Mouse (Mus musculus) kidney, postnatal 0 days (tissue): ENCODE data around the gene Stap1. TPM values are rescaled to one million over a fixed set of nuclear protein-coding genes. Genes with fewer than 3 reads are reported as not detected.

Experiments used
- ATAC-seq: fragments of 200-750 bp; cut with Nextera tagmentation; replicated peaks from 2 replicates; pipeline ENCODE4 v1.8.0; 2017; ENCODE audit warnings: low read depth, moderate number of reproducible peaks, moderate TSS enrichment, moderate library complexity; ENCODE audit not compliant: low FRiP score
- DNase-seq: peaks from one replicate; pipeline ENCODE4 v3.0.0-alpha.2; 2016; ENCODE audit warnings: low spot score
- H3K27ac ChIP-seq: fragments of 300-500 bp; sonication (generic); 2 replicates; pipeline ENCODE4 v1.5.1; 2014; ENCODE audit warnings: mild to moderate bottlenecking
- H3K27me3 ChIP-seq: fragments of 300-500 bp; sonication (generic); 2 replicates; pipeline ENCODE4 v1.6.1; 2014; ENCODE audit warnings: low read length, mixed read lengths; ENCODE audit not compliant: insufficient read depth
- H3K36me3 ChIP-seq: fragments of 300-500 bp; sonication (generic); 2 replicates; pipeline ENCODE4 v1.6.1; 2014; ENCODE audit warnings: low read length, mixed read lengths; ENCODE audit not compliant: insufficient read depth
- H3K4me1 ChIP-seq: fragments of 300-500 bp; sonication (generic); replicated peaks from 2 replicates; pipeline ENCODE4 v1.6.1; 2014; ENCODE audit warnings: antibody characterized with exemption, low read length, mixed read lengths; ENCODE audit not compliant: insufficient read depth
- H3K4me2 ChIP-seq: fragments of 300-500 bp; sonication (generic); 2 replicates; pipeline ENCODE4 v1.6.1; 2014; ENCODE audit warnings: mild to moderate bottlenecking, low read length, moderate library complexity, mixed read lengths
- H3K4me3 ChIP-seq: fragments of 300-500 bp; sonication (generic); replicated peaks from 2 replicates; pipeline ENCODE4 v1.5.1; 2014; ENCODE audit warnings: low read depth, low read length
- H3K9ac ChIP-seq: fragments of 300-500 bp; sonication (generic); 2 replicates; pipeline ENCODE4 v1.6.1; 2014; ENCODE audit warnings: low read depth, low read length
- H3K9me3 ChIP-seq: fragments of 300-500 bp; sonication (generic); replicated peaks from 2 replicates; pipeline ENCODE4 v1.6.1; 2016; ENCODE audit warnings: low read length, inconsistent platforms, mixed read lengths
- CTCF ChIP-seq: IDR thresholded peaks from 2 replicates; pipeline ENCODE4 v1.5.1; 2016; ENCODE audit warnings: antibody characterized with exemption, low read depth, mild to moderate bottlenecking, moderate library complexity
- WGBS: fragments of 180-500 bp; shearing (Covaris S2); extraction: QIAGEN DNeasy Blood & Tissue Kit; methylation state at CpG from one replicate; pipeline ENCODE4 v1.1.7; 2014; 5-methylcytosine and 5-hydroxymethylcytosine counted together
- polyA plus RNA-seq: library from polyadenylated mRNA; unstranded; fragments of >200 nt; fragmentation: Nextera tagmentation; extraction: Ambion mirVana; gene quantifications from 2 replicates; pipeline ENCODE4 v1.2.1, GENCODE M21; 2015

Stap1 gene
- 0.49 and 0.70 TPM in 2 replicates for polyA plus RNA-seq

DNA sequence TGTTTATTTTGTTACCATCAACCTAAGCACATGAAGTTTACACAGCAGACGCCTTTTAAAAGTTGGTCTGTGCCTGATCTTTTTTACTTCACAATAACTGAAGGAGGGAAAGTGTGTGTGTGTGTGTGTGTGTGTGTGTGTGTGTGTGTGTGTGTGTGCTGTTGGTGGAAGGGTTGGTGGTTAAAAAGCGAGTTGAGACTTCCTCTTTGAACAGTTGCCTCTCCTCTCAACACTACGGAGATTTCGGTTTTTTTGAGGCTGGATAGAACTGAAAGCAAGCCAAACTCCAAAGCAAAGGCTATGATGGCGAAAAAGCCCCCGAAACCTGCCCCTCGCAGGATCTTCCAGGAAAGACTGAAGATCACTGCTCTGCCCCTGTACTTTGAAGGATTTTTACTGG is at the start of gene Stap1:
TSS of gene Stap1 (plus strand) at position 209 of the 400 bp plus-strand sequence.
- H3K36me3 ChIP-seq = no peaks in the 10 kb centered on the region
- DNase-seq (no peak), ATAC-seq (no peak)
- no peak within 1 kb of the TSS for H3K9ac ChIP-seq
- no peaks in the 10 kb centered on the region for H3K27me3 ChIP-seq
- WGBS = 75% methylated on average over 7 of the region's 7 CpGs
- H3K9me3 ChIP-seq = no peaks in the 10 kb centered on the region
- H3K27ac ChIP-seq = no peak within 1 kb of the TSS
- no peaks in the 10 kb centered on the region for H3K4me1 ChIP-seq
- H3K4me2 ChIP-seq = no peak within 1 kb of the TSS
- H3K4me3 ChIP-seq = no peak within 1 kb of the TSS
- no peak for TF ChIP-seq CTCF

- Histone ChIP-seq H3K4me1 (no peaks in the 10 kb centered on the region), H3K27me3 (no peaks in the 10 kb centered on the region), H3K4me2 (no peak overlapping the region), H3K27ac (no peak overlapping the region), H3K4me3 (no peak overlapping the region), H3K36me3 (peaks cover 10% of the 10 kb centered on the region; the same call in 1 of the 2 replicates), H3K9ac (no peak overlapping the region), H3K9me3 (no peaks in the 10 kb centered on the region)
- 71% methylated on average over 2 of the region's 2 CpGs for WGBS
- no peak for ATAC-seq
- DNase-seq = no peak
- no peak for TF ChIP-seq CTCF
These were observed 41.7 kb upstream of the Stap1 start for GRCm38 (mm10) chr5:86029820-86030219.

- TF ChIP-seq CTCF = no peak
- H3K4me2 ChIP-seq = peak overlapping the region; percentile 0; the same call in 1 of the 2 replicates
- H3K9ac ChIP-seq = no peak overlapping the region
- no peak for DNase-seq
- H3K27ac ChIP-seq = no peak overlapping the region
- H3K4me1 ChIP-seq = no peaks in the 10 kb centered on the region
- H3K36me3 ChIP-seq = 0 out of 2 replicates have a peak, but pooled peaks cover 4% of the 10 kb centered on the region
- H3K4me3 ChIP-seq = no peak overlapping the region
- ATAC-seq = no peak
- H3K27me3 ChIP-seq = no peaks in the 10 kb centered on the region
- 95% methylated on average over 1 of the region's 1 CpGs for WGBS
- H3K9me3 ChIP-seq = no peaks in the 10 kb centered on the region
These were observed 8.0 kb upstream of the Stap1 start for GRCm38 (mm10) chr5:86063501-86063900.

- Histone ChIP-seq H3K4me2 (peak within 1 kb of the TSS; percentile 57), H3K36me3 (no peaks in the 10 kb centered on the region), H3K9ac (peak within 1 kb of the TSS; percentile 87), H3K9me3 (no peaks in the 10 kb centered on the region), H3K4me3 (peak within 1 kb of the TSS; percentile 80), H3K4me1 (no peaks in the 10 kb centered on the region), H3K27me3 (no peaks in the 10 kb centered on the region), H3K27ac (peak within 1 kb of the TSS; percentile 95)
- WGBS = under 1% methylated on average over 58 of the region's 60 CpGs
- peak; percentile 97 for ATAC-seq
- TF ChIP-seq CTCF = 0 out of 2 replicates have a peak, but pooled peaks have one; percentile 13
- peak; percentile 99 for DNase-seq
These were observed 6.3 kb upstream of the Stap1 start, which contains the start of gene Cenpc1 for GRCm38 (mm10) chr5:86065101-86065875. Gene Cenpc1, minus strand, starts transcription at chr5:86065583.

DNA sequence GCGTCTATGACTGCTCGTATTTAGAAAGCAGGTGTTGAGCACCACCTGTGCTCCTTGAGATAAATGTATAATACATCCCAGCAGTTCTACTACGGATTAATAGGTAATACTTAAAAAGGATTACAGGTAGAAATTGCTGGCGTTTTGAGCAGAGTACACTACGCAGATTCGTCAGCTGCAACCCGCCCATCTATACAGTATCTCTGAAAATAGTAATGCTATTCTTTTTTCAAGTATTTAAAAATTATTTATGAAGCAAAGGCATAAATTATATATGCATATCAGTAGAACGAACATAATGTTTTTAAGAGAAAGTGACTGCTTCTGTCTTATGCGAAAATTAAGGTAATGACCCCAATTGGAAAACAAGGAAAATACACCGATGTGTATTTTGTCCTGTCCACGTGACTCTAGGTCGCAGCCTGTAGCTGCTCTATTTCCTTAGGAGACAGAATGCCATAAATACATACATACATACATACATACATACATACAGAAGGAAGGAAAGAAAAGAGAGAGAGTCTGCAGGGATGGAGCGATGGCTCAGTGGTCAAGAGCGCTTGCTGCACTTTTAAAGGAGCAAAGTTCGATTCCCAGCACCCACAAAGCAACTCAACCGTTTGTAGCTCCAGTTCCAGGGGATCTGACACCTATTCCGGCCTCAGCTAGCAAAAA is 5.5 kb upstream of the Stap1 start:
- no peak for TF ChIP-seq CTCF

DNA sequence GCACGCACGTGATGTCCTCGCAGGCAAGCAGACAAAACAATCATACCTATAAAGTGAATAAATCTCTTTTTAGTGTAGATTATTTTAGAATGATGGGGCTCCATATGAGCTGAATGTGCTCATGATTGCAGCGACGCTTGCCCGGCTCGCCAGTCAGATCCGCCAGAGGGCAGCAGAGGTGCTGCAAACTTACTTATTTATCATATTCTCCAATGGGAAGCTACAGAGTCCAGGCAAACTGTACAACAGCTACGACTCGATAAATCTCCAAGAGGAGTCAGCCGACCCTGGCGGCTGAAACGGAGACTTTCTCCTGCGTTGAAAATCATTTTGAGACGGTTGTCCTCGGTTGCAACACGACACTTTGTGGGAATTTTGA is 5.0 kb upstream of the Stap1 start:
- DNase-seq (peak; percentile 94), ATAC-seq (peak; percentile 30; the same call in 1 of the 2 replicates)
- peak overlapping the region; percentile 19; the same call in 1 of the 2 replicates for H3K27ac ChIP-seq
- H3K9me3 ChIP-seq = no peaks in the 10 kb centered on the region
- H3K27me3 ChIP-seq = no peaks in the 10 kb centered on the region
- peak overlapping the region; percentile 56 for H3K4me2 ChIP-seq
- WGBS = under 1% methylated on average over 17 of the region's 17 CpGs
- H3K4me1 ChIP-seq = no peaks in the 10 kb centered on the region
- peak; percentile 89 for TF ChIP-seq CTCF
- H3K4me3 ChIP-seq = peak overlapping the region; percentile 80
- no peaks in the 10 kb centered on the region for H3K36me3 ChIP-seq
- H3K9ac ChIP-seq = 0 out of 2 replicates have a peak overlapping the region, but pooled peaks have one; percentile 14

More for the DNA sequence above, 5.5 kb upstream of the Stap1 start:
- H3K4me3 ChIP-seq = peak overlapping the region; percentile 80
- H3K4me1 ChIP-seq = no peaks in the 10 kb centered on the region
- ATAC-seq = peak; percentile 60; the same call in 1 of the 2 replicates
- 2% methylated on average over 17 of the region's 17 CpGs for WGBS
- H3K4me2 ChIP-seq = peak overlapping the region; percentile 56
- H3K36me3 ChIP-seq = no peaks in the 10 kb centered on the region
- DNase-seq = no peak
- H3K9me3 ChIP-seq = no peaks in the 10 kb centered on the region
- peak overlapping the region; percentile 78 for H3K27ac ChIP-seq
- H3K27me3 ChIP-seq = no peaks in the 10 kb centered on the region
- H3K9ac ChIP-seq = 0 out of 2 replicates have a peak overlapping the region, but pooled peaks have one; percentile 14
